Mouse (Mus musculus) liver, embryonic 14.5 days (tissue): ENCODE data around the gene Gorasp2. TPM values are rescaled to one million over a fixed set of nuclear protein-coding genes. Genes with fewer than 3 reads are reported as not detected.
A peak's percentile ranks its signal among the peaks of the same experiment; 100 is the strongest.

ENCODE experiments used
- ATAC-seq: fragments of 200-750 bp; cut with Nextera tagmentation; 2 replicates; pipeline ENCODE4 v1.8.0; 2017; ENCODE audit warnings: moderate number of reproducible peaks, mild to moderate bottlenecking, moderate library complexity; ENCODE audit not compliant: insufficient read depth
- DNase-seq, 3 experiments: peaks; one replicate each; pipeline ENCODE4 v3.0.0-alpha.2; 2012 to 2013; ENCODE audit warnings: low read depth in 3 of 3, low spot score in 3 of 3
- H3K27ac ChIP-seq: fragments of 300-500 bp; sonication (generic); 2 replicates; pipeline ENCODE4 v1.5.1; 2014; ENCODE audit warnings: moderate library complexity, mild to moderate bottlenecking, control low read depth, inconsistent platforms
- H3K27me3 ChIP-seq: fragments of 300-500 bp; sonication (generic); 2 replicates; pipeline ENCODE4 v1.6.1; 2014; ENCODE audit warnings: mild to moderate bottlenecking, low read length, moderate library complexity; ENCODE audit not compliant: control insufficient read depth, insufficient read depth
- H3K36me3 ChIP-seq: fragments of 300-500 bp; sonication (generic); replicated peaks from 2 replicates; pipeline ENCODE4 v1.6.1; 2014; ENCODE audit warnings: low read depth; ENCODE audit not compliant: control insufficient read depth, insufficient read depth
- H3K4me1 ChIP-seq, 2 experiments: fragments of 200-500 bp in 1 of 2; fragments of 300-500 bp in 1 of 2; sonication (generic) in 1 of 2; replicated peaks; 2 replicates each; pipeline ENCODE4 v1.6.1; 2012 to 2014; ENCODE audit warnings: antibody characterized with exemption in 1 of 2, inconsistent platforms in 1 of 2, low read length in 1 of 2; ENCODE audit not compliant: control insufficient read depth in 2 of 2, insufficient read depth in 2 of 2
- H3K4me2 ChIP-seq: fragments of 300-500 bp; sonication (generic); 2 replicates; pipeline ENCODE4 v1.6.1; 2014; ENCODE audit warnings: low read depth, mild to moderate bottlenecking, control low read depth, moderate library complexity
- H3K4me3 ChIP-seq, 2 experiments: fragments of 200-500 bp in 1 of 2; fragments of 300-500 bp in 1 of 2; sonication (generic) in 1 of 2; 2 replicates each; pipeline ENCODE4 v1.5.1; 2012 to 2014; ENCODE audit warnings: low read depth in 2 of 2, low read length in 2 of 2, mild to moderate bottlenecking in 2 of 2, control low read depth in 1 of 2, inconsistent platforms in 1 of 2, moderate library complexity in 1 of 2; ENCODE audit not compliant: insufficient read depth in 1 of 2
- H3K9ac ChIP-seq: fragments of 300-500 bp; sonication (generic); replicated peaks from 2 replicates; pipeline ENCODE4 v1.6.1; 2014; ENCODE audit warnings: mild to moderate bottlenecking, control low read depth, moderate library complexity
- H3K9me3 ChIP-seq: fragments of 300-500 bp; sonication (generic); 2 replicates; pipeline ENCODE4 v1.6.1; 2016; ENCODE audit warnings: low read length, mixed read lengths; ENCODE audit not compliant: control insufficient read depth
- CTCF ChIP-seq: IDR thresholded peaks from 2 replicates; pipeline ENCODE4 v1.5.1; 2016; ENCODE audit warnings: antibody characterized with exemption, low read depth, control low read depth
- EP300 ChIP-seq: IDR thresholded peaks from 2 replicates; pipeline ENCODE4 v1.6.1; 2016; ENCODE audit warnings: antibody characterized with exemption, low read depth
- WGBS: fragments of 180-500 bp; shearing (Covaris S2); extraction: QIAGEN DNeasy Blood & Tissue Kit; methylation state at CpG from one replicate; pipeline ENCODE4 v1.1.7; 2014; ENCODE audit not compliant: insufficient replicate concordance; 5-methylcytosine and 5-hydroxymethylcytosine counted together
- polyA plus RNA-seq, 2 experiments: library from polyadenylated mRNA; depleted of rRNA in 1 of 2; stranded (reverse) in 1 of 2; unstranded in 1 of 2; fragments of >200 nt; fragmentation: Nextera tagmentation in 1 of 2; extraction: Ambion mirVana in 1 of 2; gene quantifications; 2 replicates each; pipeline versions ENCODE4 v1.2.1 to v1.2.3; 2012 to 2014

The Gorasp2 gene
- polyA plus RNA-seq, 2 experiments: 24.5 to 50.5 TPM

GRCm38 (mm10) chr2:70651820-70652219 lies 9.6 kb upstream of the Gorasp2 start:
- TF ChIP-seq EP300: no peak
- no peak overlapping the region for H3K4me2 ChIP-seq
- H3K27ac ChIP-seq: no peak overlapping the region
- H3K9me3 ChIP-seq: no peaks in the 10 kb centered on the region
- no peaks in the 10 kb centered on the region for H3K27me3 ChIP-seq
- WGBS: 32% methylated on average over 6 of the region's 6 CpGs
- H3K9ac ChIP-seq: no peak overlapping the region
- no peaks in the 10 kb centered on the region for H3K36me3 ChIP-seq
- ATAC-seq (no peak), DNase-seq (no peak)
- H3K4me1 ChIP-seq: no peaks in the 10 kb centered on the region
- H3K4me3 ChIP-seq: no peak overlapping the region

- no peaks in the 10 kb centered on the region for H3K27me3 ChIP-seq
- ATAC-seq: no peak
- H3K27ac ChIP-seq: no peak overlapping the region
- H3K9me3 ChIP-seq: no peaks in the 10 kb centered on the region
- no peaks in the 10 kb centered on the region; a peak in 1 of 4 replicates for H3K4me1 ChIP-seq
- no peak overlapping the region for H3K9ac ChIP-seq
- no peak for DNase-seq
- WGBS: 55% methylated on average over 7 of the region's 7 CpGs
- no peak overlapping the region for H3K4me3 ChIP-seq
- TF ChIP-seq CTCF (no peak), EP300 (no peak)
- no peaks in the 10 kb centered on the region for H3K36me3 ChIP-seq
- no peak overlapping the region for H3K4me2 ChIP-seq
These were observed 4.3 kb upstream of the Gorasp2 start for GRCm38 (mm10) chr2:70657083-70657482.

- H3K9me3 ChIP-seq: no peaks in the 10 kb centered on the region
- peak within 1 kb of the TSS; percentile 74 for H3K27ac ChIP-seq
- no peaks in the 10 kb centered on the region for H3K36me3 ChIP-seq
- peak within 1 kb of the TSS; percentile 92 for H3K4me2 ChIP-seq
- under 1% methylated on average over 54 of the region's 54 CpGs for WGBS
- TF ChIP-seq EP300: no peak
- no peak for TF ChIP-seq CTCF
- H3K27me3 ChIP-seq: no peaks in the 10 kb centered on the region
- peak within 1 kb of the TSS; percentile 87 to 97 for H3K4me3 ChIP-seq
- DNase-seq: peak in 2 of 3 experiments; percentile 18 to 27
- ATAC-seq: peak; percentile 78
- H3K9ac ChIP-seq: peak within 1 kb of the TSS; percentile 93
- H3K4me1 ChIP-seq: peaks cover 8 to 13% of the 10 kb centered on the region in 2 experiments
These were observed 529 bp downstream of the Gorasp2 start, which contains the start of gene Gm26558 for GRCm38 (mm10) chr2:70661715-70662495. Gm26558 (minus strand) TSS chr2:70662108.

GRCm38 (mm10) chr2:70663764-70664163 lies 2.4 kb downstream of the Gorasp2 start:
- no peak for ATAC-seq
- 66% methylated on average over 5 of the region's 5 CpGs for WGBS
- no peak overlapping the region; the same call in 1 of the 2 replicates for H3K4me2 ChIP-seq

GRCm38 (mm10) chr2:70667016-70667415 lies 5.6 kb downstream of the Gorasp2 start:
- no peak overlapping the region for H3K9ac ChIP-seq
- no peaks in the 10 kb centered on the region for H3K9me3 ChIP-seq
- H3K4me2 ChIP-seq: no peak overlapping the region
- H3K27ac ChIP-seq: no peak overlapping the region
- DNase-seq (no peak), ATAC-seq (no peak)
- H3K4me1 ChIP-seq: peaks cover 8 to 13% of the 10 kb centered on the region in 2 experiments
- H3K27me3 ChIP-seq: no peaks in the 10 kb centered on the region
- 70% methylated on average over 7 of the region's 7 CpGs for WGBS
- H3K4me3 ChIP-seq: no peak overlapping the region
- TF ChIP-seq CTCF: no peak
- TF ChIP-seq EP300: no peak
- H3K36me3 ChIP-seq: no peaks in the 10 kb centered on the region

More at GRCm38 (mm10) chr2:70663764-70664163, 2.4 kb downstream of the Gorasp2 start:
- peaks cover 8 to 13% of the 10 kb centered on the region in 2 experiments for H3K4me1 ChIP-seq
- H3K27me3 ChIP-seq: no peaks in the 10 kb centered on the region
- DNase-seq: peak in 1 of 3 experiments; percentile 9
- no peak overlapping the region for H3K27ac ChIP-seq
- TF ChIP-seq EP300 (no peak), CTCF (peak; percentile 22; the same call in 1 of the 2 replicates)
- no peaks in the 10 kb centered on the region for H3K36me3 ChIP-seq
- H3K9ac ChIP-seq: no peak overlapping the region
- H3K9me3 ChIP-seq: no peaks in the 10 kb centered on the region
- H3K4me3 ChIP-seq: no peak overlapping the region
